Mouse (Mus musculus) heart, embryonic 12.5 days (tissue): ENCODE measurements at regions not wholly inside any gene's neighbourhood (a gene's known extent, or its start where the extent isn't known, plus 50 kb on each side); places are given as distances from the start of the nearest gene placed in this dataset.
"Not testable (repeated sequence)": the region's sequence is repeated elsewhere in the genome, so short reads cannot be mapped to it uniquely, and the experiment has no call there.

ENCODE experiments used
- ATAC-seq: fragments of 200-750 bp; cut with Nextera tagmentation; 2 replicates; pipeline ENCODE4 v1.8.0; 2017; ENCODE audit warnings: moderate TSS enrichment, moderate library complexity; ENCODE audit not compliant: insufficient number of reproducible peaks, low FRiP score
- H3K27ac ChIP-seq: fragments of 300-500 bp; sonication (generic); 2 replicates; pipeline ENCODE4 v1.5.1; 2016; ENCODE audit warnings: mild to moderate bottlenecking, moderate library complexity; ENCODE audit not compliant: poor library complexity, severe bottlenecking
- H3K27me3 ChIP-seq: fragments of 300-500 bp; sonication (generic); replicated peaks from 2 replicates; pipeline ENCODE4 v1.6.1; 2016; ENCODE audit warnings: mild to moderate bottlenecking, moderate library complexity
- H3K36me3 ChIP-seq: fragments of 300-500 bp; sonication (generic); 2 replicates; pipeline ENCODE4 v1.6.1; 2016; ENCODE audit warnings: mild to moderate bottlenecking, moderate library complexity
- H3K4me1 ChIP-seq: fragments of 300-500 bp; sonication (generic); replicated peaks from 2 replicates; pipeline ENCODE4 v1.6.1; 2016; ENCODE audit warnings: mild to moderate bottlenecking
- H3K4me2 ChIP-seq: fragments of 300-500 bp; sonication (generic); 2 replicates; pipeline ENCODE4 v1.6.1; 2016; ENCODE audit warnings: mild to moderate bottlenecking, moderate library complexity
- H3K4me3 ChIP-seq: fragments of 300-500 bp; sonication (generic); 2 replicates; pipeline ENCODE4 v1.5.1; 2016; ENCODE audit warnings: mild to moderate bottlenecking
- H3K9ac ChIP-seq: fragments of 300-500 bp; sonication (generic); 2 replicates; pipeline ENCODE4 v1.6.1; 2016; ENCODE audit warnings: mild to moderate bottlenecking, moderate library complexity
- H3K9me3 ChIP-seq: fragments of 300-500 bp; sonication (generic); replicated peaks from 2 replicates; pipeline ENCODE4 v1.6.1; 2016; ENCODE audit warnings: mild to moderate bottlenecking, moderate library complexity
- WGBS: fragments of 180-500 bp; shearing (Covaris S2); methylation state at CpG from one replicate; pipeline ENCODE4 v1.1.7; 2016; 5-methylcytosine and 5-hydroxymethylcytosine counted together

DNA sequence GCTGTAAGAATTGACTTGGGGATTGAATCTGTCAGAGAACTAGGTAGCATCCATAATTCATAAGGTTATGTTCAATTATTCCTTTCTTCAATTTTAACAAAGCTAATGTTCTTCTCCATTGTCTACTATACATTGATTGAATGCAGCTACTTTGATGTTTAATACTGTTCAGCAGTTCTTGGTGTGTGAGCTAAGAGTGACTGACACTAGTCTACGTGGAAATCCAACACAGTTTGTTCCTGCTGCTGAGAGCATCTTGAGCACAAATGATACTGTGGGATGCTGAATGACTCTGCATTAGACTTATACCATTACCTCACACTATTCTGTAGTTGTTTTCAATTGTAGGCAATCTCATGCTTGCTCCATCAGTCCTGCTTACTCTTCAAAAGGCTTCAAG, 249.4 kb upstream of the Akr1e1 start:
- no peak for ATAC-seq
- no peak overlapping the region for H3K9ac ChIP-seq
- no peaks in the 10 kb centered on the region for H3K36me3 ChIP-seq
- no peaks in the 10 kb centered on the region for H3K27me3 ChIP-seq
- H3K27ac ChIP-seq = no peak overlapping the region
- no peak overlapping the region for H3K4me2 ChIP-seq
- 73% methylated on average over 1 of the region's 1 CpGs for WGBS
- no peak overlapping the region for H3K4me3 ChIP-seq
- H3K9me3 ChIP-seq = no peaks in the 10 kb centered on the region
- H3K4me1 ChIP-seq = no peaks in the 10 kb centered on the region

DNA sequence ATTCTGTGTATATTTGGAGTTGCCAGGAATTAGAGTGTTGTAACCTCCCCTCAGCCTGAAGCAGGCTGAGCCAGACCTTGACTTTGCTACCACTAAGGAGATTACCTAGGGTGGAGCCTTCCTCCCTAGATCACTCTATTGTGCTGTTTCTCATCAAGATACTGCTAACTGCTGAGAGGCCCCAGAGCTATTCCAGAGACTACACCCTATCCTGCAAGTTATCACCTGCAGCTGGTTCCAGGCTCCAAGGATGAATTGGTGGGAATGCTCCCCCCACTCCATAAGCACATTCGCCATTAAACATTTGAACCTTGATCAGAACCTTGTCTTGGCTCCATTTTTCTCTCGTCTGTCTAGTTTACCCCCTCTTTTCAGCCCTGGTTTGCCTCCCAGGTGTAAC, 230.5 kb upstream of the Akr1e1 start:
- not testable (repeated sequence) for H3K27me3 ChIP-seq, H3K4me1 ChIP-seq, ATAC-seq, H3K36me3 ChIP-seq, H3K4me3 ChIP-seq, H3K9me3 ChIP-seq, H3K4me2 ChIP-seq, H3K27ac ChIP-seq, H3K9ac ChIP-seq
- WGBS = 76% methylated on average over 2 of the region's 2 CpGs

DNA sequence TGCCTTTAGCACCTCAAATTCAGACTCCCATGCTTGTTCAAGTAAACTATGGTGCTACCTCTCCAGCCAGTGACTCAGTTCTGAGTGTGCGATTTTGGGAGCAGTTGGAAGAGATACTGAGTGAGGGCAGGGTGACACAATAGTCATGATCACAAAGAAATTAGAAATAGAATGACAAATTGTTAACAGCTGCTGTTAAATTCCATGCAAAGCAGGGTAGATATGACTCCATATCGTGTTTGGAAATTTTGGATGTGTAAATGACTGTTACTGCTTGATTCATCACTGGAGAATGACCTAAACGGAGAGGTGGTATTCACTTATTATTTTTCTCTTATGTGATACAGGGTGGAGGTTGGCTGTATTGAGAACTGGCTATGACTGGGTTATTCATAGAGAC, 217.8 kb upstream of the Akr1e1 start:
- no peak overlapping the region for H3K27ac ChIP-seq
- no peak overlapping the region for H3K9ac ChIP-seq
- H3K4me2 ChIP-seq = no peak overlapping the region
- WGBS = 77% methylated on average over 3 of the region's 3 CpGs
- H3K4me3 ChIP-seq = no peak overlapping the region
- no peaks in the 10 kb centered on the region for H3K36me3 ChIP-seq
- no peaks in the 10 kb centered on the region for H3K27me3 ChIP-seq
- no peak for ATAC-seq
- H3K9me3 ChIP-seq = no peaks in the 10 kb centered on the region
- no peaks in the 10 kb centered on the region for H3K4me1 ChIP-seq

DNA sequence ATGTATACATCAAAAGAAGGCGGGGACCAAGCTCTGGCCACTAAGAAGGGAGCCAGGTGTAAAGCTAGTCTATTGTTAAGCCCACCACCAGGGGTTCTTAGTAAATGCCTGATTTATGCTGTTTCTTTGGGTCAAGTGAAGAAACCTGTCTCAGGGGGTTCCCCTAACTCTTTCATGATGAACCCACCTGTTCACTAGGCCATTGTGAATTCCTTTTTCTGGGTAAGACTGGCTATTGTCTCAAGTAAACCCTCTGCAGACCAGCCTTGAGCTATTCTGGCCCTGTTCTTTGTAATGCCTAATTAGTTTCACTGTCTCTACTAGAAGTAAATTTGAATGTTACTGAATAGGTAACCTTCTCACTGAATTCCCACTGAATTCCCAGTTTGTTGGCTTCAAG, 216.8 kb upstream of the Akr1e1 start:
- H3K9me3 ChIP-seq, H3K4me1 ChIP-seq, H3K4me2 ChIP-seq, H3K27ac ChIP-seq, ATAC-seq, H3K4me3 ChIP-seq, H3K9ac ChIP-seq, H3K27me3 ChIP-seq, H3K36me3 ChIP-seq: not testable (repeated sequence)
- 71% methylated on average over 1 of the region's 1 CpGs for WGBS

DNA sequence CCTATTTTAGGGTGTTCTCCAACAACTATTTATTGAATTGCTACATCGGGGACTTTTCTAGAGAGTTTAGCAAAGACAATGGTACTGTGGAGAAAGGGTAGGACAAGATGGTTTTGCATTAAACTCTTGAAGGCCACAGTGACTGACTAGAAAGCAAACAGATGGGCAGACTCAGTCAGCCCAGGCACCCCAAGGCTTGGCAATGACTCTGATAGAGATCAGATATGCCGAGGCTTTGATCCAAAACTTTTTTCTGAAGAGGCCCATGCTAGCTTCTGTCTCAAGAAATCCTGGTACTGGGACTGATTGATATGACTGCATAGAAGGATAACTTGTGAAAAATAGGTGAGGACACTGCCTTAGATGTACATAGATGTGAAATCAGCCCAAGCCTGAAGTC, 197.9 kb upstream of the Akr1e1 start:
- Histone ChIP-seq H3K27me3 (no peaks in the 10 kb centered on the region), H3K27ac (no peak overlapping the region), H3K4me1 (no peaks in the 10 kb centered on the region), H3K4me3 (no peak overlapping the region), H3K36me3 (no peaks in the 10 kb centered on the region), H3K4me2 (no peak overlapping the region), H3K9me3 (no peaks in the 10 kb centered on the region), H3K9ac (no peak overlapping the region)
- WGBS = 77% methylated on average over 2 of the region's 2 CpGs
- no peak for ATAC-seq

DNA sequence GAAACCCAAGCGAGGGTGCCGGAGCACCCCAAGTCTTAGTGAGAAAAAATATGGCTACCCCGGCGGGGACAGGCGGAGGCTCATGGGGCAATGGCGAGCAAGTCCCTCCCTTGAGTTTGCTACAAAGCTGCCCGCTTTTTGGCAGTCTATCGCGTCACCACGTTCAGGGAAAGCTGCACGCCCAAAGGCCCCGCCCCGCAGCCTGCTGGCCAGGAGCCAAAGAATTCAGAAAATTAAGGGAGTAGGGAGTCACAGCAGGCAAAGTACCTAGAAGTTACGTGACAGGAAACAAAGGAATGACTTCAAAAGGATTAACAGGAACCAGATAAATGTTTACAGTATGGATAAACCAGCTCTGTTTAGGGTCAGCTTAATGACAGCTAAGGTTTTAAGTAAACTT, 191.7 kb upstream of the Akr1e1 start:
- H3K4me3 ChIP-seq = no peak overlapping the region
- H3K9ac ChIP-seq = no peak overlapping the region
- H3K4me1 ChIP-seq = no peaks in the 10 kb centered on the region
- H3K9me3 ChIP-seq = peaks cover 15% of the 10 kb centered on the region
- WGBS = 86% methylated on average over 14 of the region's 14 CpGs
- no peak overlapping the region for H3K27ac ChIP-seq
- H3K4me2 ChIP-seq = no peak overlapping the region
- H3K36me3 ChIP-seq = no peaks in the 10 kb centered on the region
- no peaks in the 10 kb centered on the region for H3K27me3 ChIP-seq
- ATAC-seq = no peak

DNA sequence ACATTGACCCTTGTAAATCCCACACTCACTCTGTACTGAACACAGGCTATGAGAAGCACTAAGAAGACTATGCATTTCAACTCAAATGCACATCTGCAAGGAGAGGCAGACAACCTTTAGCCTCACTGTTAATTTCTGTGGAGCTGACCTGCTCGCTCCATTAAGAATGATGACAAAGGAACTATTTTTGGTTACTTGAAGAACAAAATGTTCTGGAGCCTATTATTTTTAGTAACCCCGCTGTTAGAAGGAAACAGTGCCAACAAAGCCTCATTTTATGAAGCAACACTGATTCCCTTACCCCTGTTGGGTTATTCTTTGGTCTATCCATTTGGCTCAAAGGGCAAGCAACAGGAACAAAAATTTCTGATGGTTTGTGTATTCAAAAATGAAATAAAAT, 182.2 kb upstream of the Akr1e1 start:
- Histone ChIP-seq H3K9ac (no peak overlapping the region), H3K4me3 (no peak overlapping the region), H3K27me3 (no peaks in the 10 kb centered on the region), H3K4me2 (no peak overlapping the region), H3K27ac (no peak overlapping the region), H3K9me3 (0 out of 2 replicates have a peak, but pooled peaks cover 2% of the 10 kb centered on the region), H3K36me3 (no peaks in the 10 kb centered on the region), H3K4me1 (no peaks in the 10 kb centered on the region)
- 75% methylated on average over 2 of the region's 2 CpGs for WGBS
- no peak for ATAC-seq

DNA sequence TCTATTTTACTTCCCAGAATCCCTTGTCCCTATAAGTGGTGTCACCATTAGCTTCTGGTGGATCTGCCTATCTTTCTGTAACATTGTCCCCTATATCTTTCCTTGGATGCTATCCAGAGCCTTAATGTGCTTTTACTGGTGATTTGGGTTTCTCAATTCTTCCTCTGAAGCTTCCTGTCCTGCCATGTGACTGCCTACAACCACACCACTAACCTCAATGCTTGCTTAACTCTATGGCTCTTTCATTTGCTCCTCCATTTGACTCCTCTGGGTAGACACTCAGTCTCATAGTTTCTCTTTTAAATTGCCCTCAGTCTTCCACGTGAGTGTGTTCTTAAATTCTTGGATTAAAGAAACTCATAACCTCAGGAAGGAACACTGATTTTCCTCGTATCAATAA, 181.4 kb upstream of the Akr1e1 start:
- Histone ChIP-seq H3K27ac (no peak overlapping the region), H3K9ac (no peak overlapping the region), H3K4me2 (no peak overlapping the region), H3K9me3 (0 out of 2 replicates have a peak, but pooled peaks cover 2% of the 10 kb centered on the region), H3K4me3 (no peak overlapping the region), H3K27me3 (no peaks in the 10 kb centered on the region), H3K36me3 (no peaks in the 10 kb centered on the region), H3K4me1 (no peaks in the 10 kb centered on the region)
- no peak for ATAC-seq
- 67% methylated on average over 2 of the region's 2 CpGs for WGBS

DNA sequence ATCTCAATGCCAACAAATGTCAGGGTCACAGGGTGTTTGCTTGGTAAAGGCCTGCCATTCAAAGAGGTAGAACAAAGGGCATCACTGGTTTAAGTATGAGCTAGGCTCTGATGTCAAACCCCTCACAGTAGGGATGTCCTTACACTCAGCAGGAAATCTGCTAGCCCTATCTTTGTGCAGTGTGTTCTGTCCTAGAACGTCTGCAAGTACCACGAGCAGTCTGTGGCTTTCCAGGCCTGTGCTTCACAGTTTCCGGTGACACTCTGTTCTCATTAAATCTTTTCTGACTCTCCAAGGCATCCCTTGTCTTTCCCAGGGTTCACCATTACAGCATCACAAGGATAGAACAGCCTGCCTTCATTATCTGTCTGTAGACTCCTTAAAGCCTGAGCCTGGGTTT, 174.3 kb upstream of the Akr1e1 start:
- Histone ChIP-seq H3K4me3 (no peak overlapping the region), H3K4me2 (no peak overlapping the region), H3K36me3 (no peaks in the 10 kb centered on the region), H3K27me3 (no peaks in the 10 kb centered on the region), H3K4me1 (no peaks in the 10 kb centered on the region), H3K9me3 (no peaks in the 10 kb centered on the region), H3K9ac (no peak overlapping the region), H3K27ac (no peak overlapping the region)
- WGBS = 51% methylated on average over 3 of the region's 3 CpGs
- no peak for ATAC-seq

DNA sequence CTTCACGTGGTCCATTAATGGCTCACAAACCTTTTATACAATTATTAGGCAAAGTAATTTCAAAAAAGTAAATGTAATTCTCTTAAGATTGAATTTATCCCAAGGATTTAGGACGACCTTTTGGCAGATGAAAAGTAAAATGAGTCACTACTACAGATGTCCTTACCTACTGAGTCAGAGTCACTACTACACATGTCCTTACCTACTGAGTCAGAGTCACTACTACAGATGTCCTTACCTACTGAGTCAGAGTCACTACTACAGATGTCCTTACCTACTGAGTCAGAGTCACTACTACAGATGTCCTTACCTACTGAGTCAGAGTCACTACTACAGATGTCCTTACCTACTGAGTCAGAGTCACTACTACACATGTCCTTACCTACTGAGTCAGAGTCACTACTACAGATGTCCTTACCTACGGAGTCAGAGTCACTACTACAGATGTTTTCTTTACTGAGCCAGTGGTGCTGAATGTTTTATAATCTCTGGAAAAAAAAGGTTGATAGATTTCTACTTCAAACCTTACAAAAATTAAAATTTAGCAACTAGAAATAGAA, 169.4 kb upstream of the Akr1e1 start:
- not testable (repeated sequence) for ATAC-seq, H3K36me3 ChIP-seq, H3K9me3 ChIP-seq, H3K27me3 ChIP-seq, H3K27ac ChIP-seq, H3K9ac ChIP-seq, H3K4me3 ChIP-seq, H3K4me1 ChIP-seq, H3K4me2 ChIP-seq
- WGBS = 78% methylated on average over 3 of the region's 3 CpGs

DNA sequence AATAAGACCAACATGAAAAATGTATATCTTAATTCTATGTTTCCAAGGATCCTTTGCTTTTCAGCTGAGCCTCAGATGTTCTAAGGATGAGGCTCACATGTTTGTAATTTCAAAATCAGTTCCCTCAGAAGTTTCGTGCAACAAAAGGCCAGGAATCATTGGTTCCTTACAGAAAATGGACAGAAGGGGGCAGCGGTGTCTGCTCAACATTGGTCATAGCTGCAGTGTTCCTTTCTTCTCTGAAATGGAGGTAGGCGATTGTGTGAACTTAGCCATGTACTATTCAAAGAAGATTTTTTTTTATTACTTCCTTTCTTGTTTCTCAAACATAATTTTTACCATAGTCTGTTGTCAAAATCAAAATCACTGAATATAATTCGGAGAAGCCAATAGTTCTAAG, 167.9 kb upstream of the Akr1e1 start:
- WGBS = 39% methylated on average over 4 of the region's 4 CpGs
- H3K36me3 ChIP-seq = no peaks in the 10 kb centered on the region
- no peak overlapping the region for H3K4me2 ChIP-seq
- no peak overlapping the region for H3K4me3 ChIP-seq
- H3K9ac ChIP-seq = no peak overlapping the region
- H3K4me1 ChIP-seq = no peaks in the 10 kb centered on the region
- H3K9me3 ChIP-seq = no peaks in the 10 kb centered on the region
- no peaks in the 10 kb centered on the region for H3K27me3 ChIP-seq
- ATAC-seq = no peak
- H3K27ac ChIP-seq = no peak overlapping the region

DNA sequence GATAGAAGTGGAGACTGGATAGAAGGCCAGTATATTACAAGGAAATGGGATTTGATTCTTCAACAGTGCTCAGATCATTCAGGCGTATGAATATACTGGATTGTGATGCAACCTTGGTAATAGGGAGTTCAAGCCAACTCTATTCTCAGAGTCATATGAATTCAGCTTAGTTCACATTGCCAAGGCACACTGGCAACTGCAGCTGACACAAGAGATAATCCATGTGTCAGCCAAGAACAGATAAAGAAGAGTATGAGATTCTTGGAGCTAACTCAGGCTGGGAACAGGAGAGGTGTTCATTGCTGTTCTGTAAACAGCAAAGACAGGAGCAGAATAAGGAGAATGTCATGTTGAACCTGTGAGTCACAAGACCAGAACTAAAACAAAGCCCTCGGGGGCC, 163.3 kb upstream of the Akr1e1 start:
- H3K9ac ChIP-seq = no peak overlapping the region
- 86% methylated on average over 2 of the region's 2 CpGs for WGBS
- no peak overlapping the region for H3K4me2 ChIP-seq
- no peaks in the 10 kb centered on the region for H3K27me3 ChIP-seq
- no peaks in the 10 kb centered on the region for H3K9me3 ChIP-seq
- H3K4me1 ChIP-seq = no peaks in the 10 kb centered on the region
- no peak overlapping the region for H3K4me3 ChIP-seq
- ATAC-seq = no peak
- H3K36me3 ChIP-seq = no peaks in the 10 kb centered on the region
- no peak overlapping the region for H3K27ac ChIP-seq
